Mouse (Mus musculus): ENCODE measurements around the gene Gpr137. TPM values are rescaled to one million over a fixed set of nuclear protein-coding genes. Genes with fewer than 3 reads are reported as not detected.
"Not testable (repeated sequence)": the region's sequence is repeated elsewhere in the genome, so short reads cannot be mapped to it uniquely, and the experiment has no call there.

The Gpr137 gene
- polyA plus RNA-seq (2017; shearing (Covaris generic)), result 10 to 100 TPM in 1 of 2 experiments, 1 to 10 TPM in 1; 9.8 to 11.5 TPM

GRCm38 (mm10) chr19:6942249-6942691, at the start of gene Gpr137:
Gene Gpr137 (minus strand): TSS chr19:6942480.
- peak; percentile 76 for ATAC-seq

- ATAC-seq, result not testable (repeated sequence)
Measured at GRCm38 (mm10) chr19:6991166-6991565, 48.9 kb upstream of the Gpr137 start.

GRCm38 (mm10) chr19:6990712-6991111, 48.4 kb upstream of the Gpr137 start:
- no peak for ATAC-seq

GRCm38 (mm10) chr19:6989251-6989650, 47.0 kb upstream of the Gpr137 start:
- no peak for ATAC-seq

GRCm38 (mm10) chr19:6987904-6988285, 45.6 kb upstream of the Gpr137 start:
- ATAC-seq, result no peak

- ATAC-seq, result peak; percentile 49
Measured at GRCm38 (mm10) chr19:6987061-6987903, 45.0 kb upstream of the Gpr137 start, which contains the start of gene Vegfb. Gene Vegfb (minus strand): TSS chr19:6987651.

- no peak for ATAC-seq
Measured at GRCm38 (mm10) chr19:6985951-6986708, 43.9 kb upstream of the Gpr137 start.

- ATAC-seq, result no peak
Measured at GRCm38 (mm10) chr19:6985300-6985699, 43.0 kb upstream of the Gpr137 start.

- ATAC-seq, result no peak
Measured at GRCm38 (mm10) chr19:6983621-6984020, 41.3 kb upstream of the Gpr137 start.

GRCm38 (mm10) chr19:6981465-6981864, 39.2 kb upstream of the Gpr137 start:
- no peak for ATAC-seq

GRCm38 (mm10) chr19:6980381-6981093, 38.3 kb upstream of the Gpr137 start, which contains the start of gene Fkbp2:
Gene Fkbp2 (minus strand): TSS chr19:6980501.
- peak; percentile 57 for ATAC-seq

- ATAC-seq, result peak; percentile 82
Measured at GRCm38 (mm10) chr19:6979486-6980380, 37.5 kb upstream of the Gpr137 start.

- ATAC-seq, result no peak
Measured at GRCm38 (mm10) chr19:6979001-6979479, 36.8 kb upstream of the Gpr137 start.

GRCm38 (mm10) chr19:6978639-6978974, 36.3 kb upstream of the Gpr137 start:
- ATAC-seq, result no peak

- no peak for ATAC-seq
Measured at GRCm38 (mm10) chr19:6977759-6978638, 35.7 kb upstream of the Gpr137 start.

GRCm38 (mm10) chr19:6975537-6976521, 33.5 kb upstream of the Gpr137 start, which contains the start of gene Plcb3:
Gene Plcb3 (minus strand): TSS chr19:6976470.
- ATAC-seq, result no peak

- peak; percentile 41 for ATAC-seq
Measured at GRCm38 (mm10) chr19:6974211-6975205, 32.2 kb upstream of the Gpr137 start, which contains the start of gene Ppp1r14b. Gene Ppp1r14b (plus strand): TSS chr19:6974968.
